Mouse (Mus musculus): ENCODE data around the gene Chmp2a.

GRCm38 (mm10) chr7:13031983-13032382 is 2.6 kb downstream of the Chmp2a start:
- TF ChIP-seq EP300 (IDR thresholded peaks at IDR 0.05; ENCODE audit: insufficient read depth, low read depth, low read length) (no peak), POLR2A (IDR thresholded peaks at IDR 0.05; ENCODE audit: insufficient read depth, low read length) (no peak)
